Mouse (Mus musculus): ENCODE measurements around the gene Krtap4-13. TPM values are rescaled to one million over a fixed set of nuclear protein-coding genes. Genes with fewer than 3 reads are reported as not detected.
"Not testable (repeated sequence)": the region's sequence is repeated elsewhere in the genome, so short reads cannot be mapped to it uniquely, and the experiment has no call there.

Krtap4-13 gene
- polyA plus RNA-seq, 1 experiment from 2014 or later = not detected

- H3K36me3 ChIP-seq (ENCODE audit: control insufficient read depth, insufficient read depth); H3K9ac ChIP-seq (ENCODE audit: low read length); H3K4me3 ChIP-seq (ENCODE audit: low read length); H3K27me3 ChIP-seq (ENCODE audit: control insufficient read depth, insufficient read depth, low read length); H3K9me3 ChIP-seq (replicated peaks; ENCODE audit: control insufficient read depth, low read length); ATAC-seq (replicated peaks; ENCODE audit: extremely low read depth, insufficient read depth, low FRiP score); H3K4me1 ChIP-seq (ENCODE audit: control insufficient read depth, insufficient read depth, low read length); H3K27ac ChIP-seq (ENCODE audit: low read length); H3K4me2 ChIP-seq (ENCODE audit: low read depth, low read length): not testable (repeated sequence)
- WGBS = no CpG with 5 or more reads among the region's 1 CpGs
These were observed 5.3 kb downstream of the Krtap4-13 start, which contains the start of gene Gm11554 for GRCm38 (mm10) chr11:99804346-99804745. TSS of gene Gm11554 (minus strand) at chr11:99804446.

- H3K4me3 ChIP-seq (ENCODE audit: low read length); H3K9me3 ChIP-seq (replicated peaks; ENCODE audit: control insufficient read depth, low read length); H3K36me3 ChIP-seq (ENCODE audit: control insufficient read depth, insufficient read depth); H3K4me1 ChIP-seq (ENCODE audit: control insufficient read depth, insufficient read depth, low read length); ATAC-seq (replicated peaks; ENCODE audit: extremely low read depth, insufficient read depth, low FRiP score); H3K4me2 ChIP-seq (ENCODE audit: low read depth, low read length); H3K27me3 ChIP-seq (ENCODE audit: control insufficient read depth, insufficient read depth, low read length); H3K27ac ChIP-seq (ENCODE audit: low read length); H3K9ac ChIP-seq (ENCODE audit: low read length): not testable (repeated sequence)
- WGBS = no CpG with 5 or more reads among the region's 1 CpGs
These were observed 10.9 kb downstream of the Krtap4-13 start, which contains the start of gene Gm11569 for GRCm38 (mm10) chr11:99798832-99799231. TSS of gene Gm11569 (minus strand) at chr11:99798932.

DNA sequence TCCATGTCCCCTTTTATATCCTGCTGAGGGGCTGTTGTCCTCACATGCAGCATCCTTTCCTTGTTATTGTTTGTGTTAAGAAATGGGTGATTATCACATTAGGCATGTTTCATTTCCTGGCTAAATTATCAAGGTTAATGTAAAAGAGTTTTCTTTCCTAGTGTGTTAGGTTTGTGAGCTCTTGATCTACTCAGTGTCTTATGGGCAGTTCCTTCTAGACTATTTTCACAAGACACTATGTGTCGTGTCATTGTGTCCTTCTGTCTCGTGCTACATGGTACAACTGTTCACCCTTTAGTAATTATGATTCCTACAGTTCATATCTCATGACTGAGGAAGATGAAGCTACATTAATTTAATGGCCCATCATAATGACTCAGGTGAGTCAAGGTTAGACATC is 16.3 kb downstream of the Krtap4-13 start, which contains the start of gene Gm11596:
Gene Gm11596 (minus strand): TSS at position 101 of the 400 bp plus-strand sequence.
- 71% methylated on average over 2 of the region's 2 CpGs for WGBS
- Histone ChIP-seq H3K4me3 (ENCODE audit: low read length) (no peak within 1 kb of the TSS), H3K4me1 (ENCODE audit: control insufficient read depth, insufficient read depth, low read length) (no peaks in the 10 kb centered on the region), H3K9ac (ENCODE audit: low read length) (no peak within 1 kb of the TSS), H3K27ac (ENCODE audit: low read length) (no peak within 1 kb of the TSS), H3K27me3 (ENCODE audit: control insufficient read depth, insufficient read depth, low read length) (no peaks in the 10 kb centered on the region), H3K36me3 (ENCODE audit: control insufficient read depth, insufficient read depth) (no peaks in the 10 kb centered on the region), H3K9me3 (replicated peaks; ENCODE audit: control insufficient read depth, low read length) (no peaks in the 10 kb centered on the region), H3K4me2 (ENCODE audit: low read depth, low read length) (no peak within 1 kb of the TSS)
- no peak for ATAC-seq (replicated peaks; ENCODE audit: extremely low read depth, insufficient read depth, low FRiP score)

GRCm38 (mm10) chr11:99784900-99785299 is 24.8 kb downstream of the Krtap4-13 start, which contains the start of gene Krtap4-9:
TSS of gene Krtap4-9 (plus strand) at chr11:99785200.
- not testable (repeated sequence) for H3K27ac ChIP-seq (ENCODE audit: low read length); H3K4me3 ChIP-seq (ENCODE audit: low read length); H3K9ac ChIP-seq (ENCODE audit: low read length); H3K4me2 ChIP-seq (ENCODE audit: low read depth, low read length); H3K4me1 ChIP-seq (ENCODE audit: control insufficient read depth, insufficient read depth, low read length); H3K9me3 ChIP-seq (replicated peaks; ENCODE audit: control insufficient read depth, low read length); ATAC-seq (replicated peaks; ENCODE audit: extremely low read depth, insufficient read depth, low FRiP score); H3K36me3 ChIP-seq (ENCODE audit: control insufficient read depth, insufficient read depth); H3K27me3 ChIP-seq (ENCODE audit: control insufficient read depth, insufficient read depth, low read length)

GRCm38 (mm10) chr11:99780604-99781003 is 29.1 kb downstream of the Krtap4-13 start, which contains the start of gene Krtap4-8:
TSS of gene Krtap4-8 (minus strand) at chr11:99780704.
- Histone ChIP-seq H3K27ac (ENCODE audit: low read length) (no peak within 1 kb of the TSS), H3K4me3 (ENCODE audit: low read length) (no peak within 1 kb of the TSS), H3K9ac (ENCODE audit: low read length) (no peak within 1 kb of the TSS), H3K27me3 (ENCODE audit: control insufficient read depth, insufficient read depth, low read length) (no peaks in the 10 kb centered on the region), H3K4me2 (ENCODE audit: low read depth, low read length) (no peak within 1 kb of the TSS), H3K9me3 (replicated peaks; ENCODE audit: control insufficient read depth, low read length) (no peaks in the 10 kb centered on the region), H3K4me1 (ENCODE audit: control insufficient read depth, insufficient read depth, low read length) (no peaks in the 10 kb centered on the region), H3K36me3 (ENCODE audit: control insufficient read depth, insufficient read depth) (no peaks in the 10 kb centered on the region)
- no peak for ATAC-seq (replicated peaks; ENCODE audit: extremely low read depth, insufficient read depth, low FRiP score)
- WGBS = 93% methylated on average over 2 of the region's 2 CpGs

DNA sequence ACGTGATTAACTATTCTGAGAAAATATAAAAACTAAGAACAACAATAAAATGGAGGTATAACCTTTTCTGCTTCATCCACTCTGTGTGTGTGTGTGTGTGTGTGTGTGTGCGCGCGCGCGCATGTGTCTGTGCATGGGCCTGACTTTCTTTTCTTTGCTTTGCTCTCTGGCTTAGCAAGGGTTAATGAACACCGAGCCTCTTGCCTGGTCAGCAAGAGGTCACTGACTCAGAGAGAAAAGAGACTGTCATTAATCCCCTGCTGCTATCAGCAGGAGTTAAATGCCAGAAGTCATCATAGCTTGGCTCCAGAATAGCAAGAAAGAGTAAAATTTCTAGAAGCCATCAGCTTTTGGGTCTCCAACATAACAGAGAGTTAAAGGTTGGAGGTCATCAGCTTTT is 31.3 kb downstream of the Krtap4-13 start:
- Histone ChIP-seq H3K27ac (ENCODE audit: low read length) (no peak overlapping the region), H3K4me2 (ENCODE audit: low read depth, low read length) (no peak overlapping the region), H3K36me3 (ENCODE audit: control insufficient read depth, insufficient read depth) (no peaks in the 10 kb centered on the region), H3K27me3 (ENCODE audit: control insufficient read depth, insufficient read depth, low read length) (no peaks in the 10 kb centered on the region), H3K9ac (ENCODE audit: low read length) (no peak overlapping the region), H3K9me3 (replicated peaks; ENCODE audit: control insufficient read depth, low read length) (no peaks in the 10 kb centered on the region), H3K4me3 (ENCODE audit: low read length) (no peak overlapping the region), H3K4me1 (ENCODE audit: control insufficient read depth, insufficient read depth, low read length) (no peaks in the 10 kb centered on the region)
- ATAC-seq (replicated peaks; ENCODE audit: extremely low read depth, insufficient read depth, low FRiP score) = no peak
- 67% methylated on average over 7 of the region's 7 CpGs for WGBS

- not testable (repeated sequence) for H3K36me3 ChIP-seq (ENCODE audit: control insufficient read depth, insufficient read depth); H3K27me3 ChIP-seq (ENCODE audit: control insufficient read depth, insufficient read depth, low read length); H3K27ac ChIP-seq (ENCODE audit: low read length); H3K4me3 ChIP-seq (ENCODE audit: low read length); H3K9ac ChIP-seq (ENCODE audit: low read length); H3K4me1 ChIP-seq (ENCODE audit: control insufficient read depth, insufficient read depth, low read length); H3K9me3 ChIP-seq (replicated peaks; ENCODE audit: control insufficient read depth, low read length); ATAC-seq (replicated peaks; ENCODE audit: extremely low read depth, insufficient read depth, low FRiP score); H3K4me2 ChIP-seq (ENCODE audit: low read depth, low read length)
These were observed 36.9 kb downstream of the Krtap4-13 start, which contains the start of gene Gm11595 for GRCm38 (mm10) chr11:99772813-99773212. TSS of gene Gm11595 (minus strand) at chr11:99772913.

DNA sequence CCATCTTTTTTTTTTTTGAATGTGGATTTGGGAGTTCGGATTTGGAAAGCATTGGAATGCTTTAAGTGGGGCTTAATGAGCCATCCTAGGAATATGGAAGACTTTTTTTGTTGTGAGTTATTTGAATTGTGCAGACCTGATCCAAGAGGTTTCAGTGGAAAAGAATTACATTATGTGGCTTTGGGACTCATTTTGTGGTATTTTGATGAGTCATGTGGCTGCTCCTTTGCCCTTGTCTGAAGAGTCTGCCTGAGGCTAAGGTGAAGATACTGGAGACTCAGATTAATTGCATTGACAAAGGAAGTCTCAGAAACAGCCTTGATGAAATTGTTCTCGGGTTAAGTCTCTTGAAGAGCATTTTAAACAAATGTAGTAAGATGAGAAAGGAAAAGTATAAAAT is 41.3 kb downstream of the Krtap4-13 start:
- no peak overlapping the region for H3K4me3 ChIP-seq (ENCODE audit: low read length)
- no peak overlapping the region for H3K4me2 ChIP-seq (ENCODE audit: low read depth, low read length)
- WGBS = 63% methylated on average over 2 of the region's 2 CpGs
- no peaks in the 10 kb centered on the region for H3K36me3 ChIP-seq (ENCODE audit: control insufficient read depth, insufficient read depth)
- no peak overlapping the region for H3K27ac ChIP-seq (ENCODE audit: low read length)
- no peaks in the 10 kb centered on the region for H3K9me3 ChIP-seq (replicated peaks; ENCODE audit: control insufficient read depth, low read length)
- no peak for ATAC-seq (replicated peaks; ENCODE audit: extremely low read depth, insufficient read depth, low FRiP score)
- no peaks in the 10 kb centered on the region for H3K4me1 ChIP-seq (ENCODE audit: control insufficient read depth, insufficient read depth, low read length)
- no peaks in the 10 kb centered on the region for H3K27me3 ChIP-seq (ENCODE audit: control insufficient read depth, insufficient read depth, low read length)
- no peak overlapping the region for H3K9ac ChIP-seq (ENCODE audit: low read length)
